Mouse (Mus musculus): Measurements from ENCODE around the gene Tspan13.

GRCm38 (mm10) chr12:36085380-36085779 lies 43.1 kb upstream of the Tspan13 start:
- TF ChIP-seq CTCF (IDR thresholded peaks at IDR 0.05; ENCODE audit: low read depth, low read length) (no peak), POLR2A (IDR thresholded peaks at IDR 0.05; ENCODE audit: extremely low read depth, insufficient read depth, low read length) (no peak)

All from liver, adult 2 months (tissue).